Mouse (Mus musculus) midbrain, postnatal 0 days (tissue): Measurements from ENCODE around the gene Sar1a. TPM values are rescaled to one million over a fixed set of nuclear protein-coding genes. Genes with fewer than 3 reads are reported as not detected.

Experiments used
- ATAC-seq: fragments of 200-750 bp; cut with Nextera tagmentation; 2 replicates; pipeline ENCODE4 v1.8.0; 2017; ENCODE audit warnings: moderate number of reproducible peaks, mild to moderate bottlenecking, moderate TSS enrichment, moderate library complexity; ENCODE audit not compliant: low FRiP score
- DNase-seq: peaks from one replicate; pipeline ENCODE4 v3.0.0-alpha.2; 2015; ENCODE audit warnings: low spot score
- H3K27ac ChIP-seq: fragments of 300-500 bp; sonication (generic); 2 replicates; pipeline ENCODE4 v1.5.1; 2014; ENCODE audit warnings: low read depth, mild to moderate bottlenecking, low read length, mixed read lengths
- H3K27me3 ChIP-seq: fragments of 300-500 bp; sonication (generic); 2 replicates; pipeline ENCODE4 v1.6.1; 2014; ENCODE audit warnings: low read length, control low read depth, mixed read lengths; ENCODE audit not compliant: insufficient read depth
- H3K36me3 ChIP-seq: fragments of 300-500 bp; sonication (generic); 2 replicates; pipeline ENCODE4 v1.6.1; 2014; ENCODE audit warnings: low read length, control low read depth, mixed read lengths; ENCODE audit not compliant: insufficient read depth
- H3K4me1 ChIP-seq: fragments of 300-500 bp; sonication (generic); 2 replicates; pipeline ENCODE4 v1.6.1; 2014; ENCODE audit warnings: mild to moderate bottlenecking, control low read depth, antibody characterized with exemption, low read length, mixed read lengths; ENCODE audit not compliant: insufficient read depth
- H3K4me2 ChIP-seq: fragments of 300-500 bp; sonication (generic); 2 replicates; pipeline ENCODE4 v1.6.1; 2014; ENCODE audit warnings: low read depth, mild to moderate bottlenecking, low read length, mixed read lengths; ENCODE audit not compliant: poor library complexity, severe bottlenecking
- H3K4me3 ChIP-seq: fragments of 300-500 bp; sonication (generic); 2 replicates; pipeline ENCODE4 v1.5.1; 2014; ENCODE audit warnings: low read depth, mild to moderate bottlenecking, low read length, moderate library complexity
- H3K9ac ChIP-seq: fragments of 300-500 bp; sonication (generic); replicated peaks from 2 replicates; pipeline ENCODE4 v1.6.1; 2014; ENCODE audit warnings: mild to moderate bottlenecking, low read length, moderate library complexity, mixed read lengths; ENCODE audit not compliant: poor library complexity, severe bottlenecking
- H3K9me3 ChIP-seq: fragments of 300-500 bp; sonication (generic); 2 replicates; pipeline ENCODE4 v1.6.1; 2016; ENCODE audit warnings: low read length, control low read depth
- CTCF ChIP-seq: IDR thresholded peaks from 2 replicates; pipeline ENCODE4 v1.5.1; 2016; ENCODE audit warnings: antibody characterized with exemption, mild to moderate bottlenecking
- WGBS: fragments of 180-500 bp; shearing (Covaris S2); extraction: QIAGEN DNeasy Blood & Tissue Kit; methylation state at CpG from one replicate; pipeline ENCODE4 v1.1.7; 2014; 5-methylcytosine and 5-hydroxymethylcytosine counted together
- polyA plus RNA-seq: library from polyadenylated mRNA; unstranded; fragments of >200 nt; fragmentation: Nextera tagmentation; extraction: Ambion mirVana; gene quantifications from 2 replicates; pipeline ENCODE4 v1.2.1, GENCODE M21; 2015
- total RNA-seq: library from RNA; depleted of rRNA; stranded (reverse); fragments of >200 nt; gene quantifications from 2 replicates; pipeline ENCODE4 v1.2.3, GENCODE M21; 2014; rRNA removed

Sar1a gene
- total and polyA plus RNA-seq, 2 experiments from 2014 or later = 141 to 197 TPM

GRCm38 (mm10) chr10:61741306-61741705 lies 61.2 kb downstream of the Sar1a start:
- H3K4me3 ChIP-seq = no peak overlapping the region
- H3K27ac ChIP-seq = no peak overlapping the region
- no peak overlapping the region for H3K9ac ChIP-seq
- ATAC-seq (no peak), DNase-seq (no peak)
- TF ChIP-seq CTCF = no peak
- H3K4me1 ChIP-seq = no peaks in the 10 kb centered on the region
- no peaks in the 10 kb centered on the region for H3K27me3 ChIP-seq
- H3K9me3 ChIP-seq = no peaks in the 10 kb centered on the region
- H3K4me2 ChIP-seq = no peak overlapping the region
- 97% methylated on average over 1 of the region's 1 CpGs for WGBS
- peaks cover 59% of the 10 kb centered on the region for H3K36me3 ChIP-seq

GRCm38 (mm10) chr10:61741873-61742272 lies 61.8 kb downstream of the Sar1a start:
- Histone ChIP-seq H3K27ac (no peak overlapping the region), H3K27me3 (no peaks in the 10 kb centered on the region), H3K9ac (no peak overlapping the region), H3K9me3 (no peaks in the 10 kb centered on the region), H3K36me3 (peaks cover 64% of the 10 kb centered on the region), H3K4me1 (no peaks in the 10 kb centered on the region), H3K4me3 (no peak overlapping the region), H3K4me2 (no peak overlapping the region)
- ATAC-seq (no peak), DNase-seq (no peak)
- WGBS = 95% methylated on average over 4 of the region's 4 CpGs
- TF ChIP-seq CTCF = peak; percentile 67

- ATAC-seq = no peak
- H3K4me2 ChIP-seq = no peak overlapping the region
- DNase-seq = no peak
- TF ChIP-seq CTCF = no peak
- H3K27me3 ChIP-seq = no peaks in the 10 kb centered on the region
- no peaks in the 10 kb centered on the region for H3K9me3 ChIP-seq
- 94% methylated on average over 8 of the region's 8 CpGs for WGBS
- H3K27ac ChIP-seq = no peak overlapping the region
- no peak overlapping the region for H3K9ac ChIP-seq
- no peaks in the 10 kb centered on the region for H3K4me1 ChIP-seq
- peaks cover 68% of the 10 kb centered on the region for H3K36me3 ChIP-seq
- no peak overlapping the region for H3K4me3 ChIP-seq
These were observed 62.2 kb downstream of the Sar1a start for GRCm38 (mm10) chr10:61742336-61742735.

Other genes with a start within 250 kb of the Sar1a start
- 14.2 and 18.5 TPM in 2 replicates for gene Eif4ebp2, start 227.6 kb upstream of the Sar1a start, total RNA-seq
- 24.9 and 27.0 TPM in 2 replicates for gene Eif4ebp2, start 227.6 kb upstream of the Sar1a start, polyA plus RNA-seq
- gene Lrrc20, start 204.5 kb upstream of the Sar1a start, total RNA-seq = 11.2 and 15.5 TPM in 2 replicates
- gene Lrrc20, start 204.5 kb upstream of the Sar1a start, polyA plus RNA-seq = 8.1 and 8.3 TPM in 2 replicates
- gene Npffr1, start 84.8 kb upstream of the Sar1a start, total RNA-seq = 5.4 and 5.8 TPM in 2 replicates
- 3.2 and 3.4 TPM in 2 replicates for gene Npffr1, start 84.8 kb upstream of the Sar1a start, polyA plus RNA-seq
- gene Ppa1, start 31.7 kb upstream of the Sar1a start, total RNA-seq = 88.8 and 111 TPM in 2 replicates
- gene Ppa1, start 31.7 kb upstream of the Sar1a start, polyA plus RNA-seq = 172 and 184 TPM in 2 replicates
- gene Tysnd1, start 15.2 kb downstream of the Sar1a start, total RNA-seq = 59.9 and 76.1 TPM in 2 replicates
- gene Tysnd1, start 15.2 kb downstream of the Sar1a start, polyA plus RNA-seq = 28.5 and 28.8 TPM in 2 replicates
- 21.4 and 27.4 TPM in 2 replicates for gene Aifm2, start 35.0 kb downstream of the Sar1a start, total RNA-seq
- gene Aifm2, start 35.0 kb downstream of the Sar1a start, polyA plus RNA-seq = 18.6 and 19.2 TPM in 2 replicates
- 116 and 123 TPM in 2 replicates for gene H2afy2, start 103.8 kb downstream of the Sar1a start, total RNA-seq
- 185 and 206 TPM in 2 replicates for gene H2afy2, start 103.8 kb downstream of the Sar1a start, polyA plus RNA-seq